Comparison of ENCODE assay signal across 12 mouse cellular contexts in the genomic region with DNA sequence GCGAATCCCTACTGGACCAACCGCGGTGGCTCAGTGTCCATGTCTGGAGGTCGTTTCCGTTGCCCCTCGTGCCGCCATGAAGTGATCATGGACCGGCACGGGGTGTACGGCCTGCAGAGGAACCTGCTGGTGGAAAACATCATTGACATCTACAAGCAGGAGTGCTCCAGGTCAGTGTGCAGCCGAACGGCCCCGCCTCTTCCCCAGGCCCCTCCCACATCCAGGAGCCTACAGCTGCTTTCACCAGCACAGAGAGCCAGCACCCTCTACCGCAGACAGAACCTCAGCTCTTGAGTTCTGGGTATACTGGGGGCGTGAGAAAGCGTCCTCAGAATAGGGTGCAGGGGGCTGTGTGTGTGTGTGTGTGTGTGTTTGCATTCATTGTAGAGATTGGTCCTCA. TPM values are rescaled to one million over a fixed set of nuclear protein-coding genes. Genes with fewer than 3 reads are reported as not detected.
DNase-seq lines count a peak whose midpoint lies in the region; ATAC-seq and TF ChIP-seq lines count a peak whose summit lies in the region.
"Had no signal": no experiment of that assay in that cellular context is flagged by ENCODE, and none has a peak within 500 bp of the region (broad histone marks: within the 10 kb centered on the region; RNA-seq: fewer than 3 reads in every experiment).

No protein-coding gene starts in this region.

- peak overlapping the region; percentile 71 for H3K4me2 ChIP-seq in heart, embryonic 16.5 days (ENCODE audit: low read depth, low read length)
- no peak overlapping the region for H3K4me2 ChIP-seq in forebrain, postnatal 0 days (ENCODE audit: low read depth)

- 29% methylated on average over 16 of the region's 16 CpGs for WGBS in heart, embryonic 16.5 days
- 49% methylated on average over 16 of the region's 16 CpGs for WGBS in forebrain, postnatal 0 days

- peak; percentile 51 to 56 for DNase-seq in heart, adult 18-20 months
- no peak for DNase-seq in heart, postnatal 25 days (ENCODE audit: low spot score)
- no peak for DNase-seq in ES-E14 (ENCODE audit: low read depth, low spot score)
- peak; percentile 46 for DNase-seq in lung, postnatal 36 days
- DNase-seq in cerebellum, postnatal 14 days: no peak
- no peak for DNase-seq in cerebellum, adult 18-20 months
- no peak for DNase-seq in forebrain, postnatal 0 days
- DNase-seq: right cerebral cortex, postnatal 25 days had no signal

- intact Hi-C loops in heart, postnatal 25 days (cut with DNase I): loop anchor here (2.0 to 5.0 kb wide), 2 partner anchors 24 to 41 kb away; no protein-coding TSS in a partner anchor

- in situ Hi-C loops in ES-E14 (cut with MboI; ENCODE audit: low sequenced_read_pairs in 2 of 2, unreplicated experiment in 2 of 2): no loop called here

- ATAC-seq in heart, embryonic 16.5 days (replicated peaks; ENCODE audit: extremely low read depth, insufficient read depth, low FRiP score): peak; percentile 21; the same call in 1 of the 2 replicates
- no peak for ATAC-seq in forebrain, postnatal 0 days
- ATAC-seq: midbrain, embryonic 16.5 days had no signal

- H3K4me3 ChIP-seq in ES-E14 (ENCODE audit: insufficient read depth in 1 of 2, low read depth in 1 of 2, low read length in 2 of 2, poor library complexity in 1 of 2, severe bottlenecking in 1 of 2): peak overlapping the region in 1 of 2 experiments; percentile 40; a peak in 2 of 4 replicates
- H3K4me3 ChIP-seq in heart, embryonic 16.5 days (ENCODE audit: low read length): peak overlapping the region; percentile 59
- no peak overlapping the region for H3K4me3 ChIP-seq in forebrain, postnatal 0 days (ENCODE audit: low read depth, low read length)

- no peaks in the 10 kb centered on the region for H3K27me3 ChIP-seq in heart, embryonic 16.5 days (ENCODE audit: control insufficient read depth, insufficient read depth, low read length)
- H3K27me3 ChIP-seq in forebrain, postnatal 0 days (ENCODE audit: insufficient read depth, low read length): no peaks in the 10 kb centered on the region

- no peak for TF ChIP-seq CTCF in forebrain, postnatal 0 days (IDR thresholded peaks at IDR 0.05; ENCODE audit: low read depth)

- H3K9me3 ChIP-seq in ES-E14 (ENCODE audit: control insufficient read depth, insufficient read depth, low read depth, low read length): no peaks in the 10 kb centered on the region
- peaks cover 4% of the 10 kb centered on the region for H3K9me3 ChIP-seq in heart, embryonic 16.5 days (replicated peaks; ENCODE audit: control insufficient read depth, low read length)
- no peaks in the 10 kb centered on the region for H3K9me3 ChIP-seq in forebrain, postnatal 0 days (ENCODE audit: low read length)

- peaks cover 3 to 23% of the 10 kb centered on the region in 2 experiments for H3K4me1 ChIP-seq in ES-E14 (ENCODE audit: control insufficient read depth in 2 of 2, insufficient read depth in 2 of 2, low read length in 2 of 2, poor library complexity in 1 of 2)
- H3K4me1 ChIP-seq in heart, embryonic 16.5 days (ENCODE audit: control insufficient read depth, insufficient read depth, low read length): peaks cover 32% of the 10 kb centered on the region
- H3K4me1 ChIP-seq in forebrain, postnatal 0 days (ENCODE audit: insufficient read depth): no peaks in the 10 kb centered on the region

- H3K27ac ChIP-seq in ES-E14 (ENCODE audit: insufficient read depth, low read depth, low read length, poor library complexity, severe bottlenecking): no peak overlapping the region
- peak overlapping the region; percentile 96 for H3K27ac ChIP-seq in heart, embryonic 16.5 days (ENCODE audit: low read length)
- H3K27ac ChIP-seq in forebrain, postnatal 0 days (ENCODE audit: low read depth, low read length): no peak overlapping the region

- no peaks in the 10 kb centered on the region for H3K36me3 ChIP-seq in ES-E14 (ENCODE audit: control insufficient read depth, insufficient read depth, low read length, poor library complexity, severe bottlenecking)
- H3K36me3 ChIP-seq in heart, embryonic 16.5 days (ENCODE audit: control insufficient read depth, insufficient read depth): peaks cover 12% of the 10 kb centered on the region
- no peaks in the 10 kb centered on the region for H3K36me3 ChIP-seq in forebrain, postnatal 0 days (ENCODE audit: insufficient read depth)

- peak overlapping the region; percentile 9; the same call in 1 of the 2 replicates for H3K9ac ChIP-seq in ES-E14 (ENCODE audit: insufficient read depth, low read depth, low read length, poor library complexity, severe bottlenecking)
- H3K9ac ChIP-seq in heart, embryonic 16.5 days (ENCODE audit: low read length): peak overlapping the region; percentile 78
- no peak overlapping the region for H3K9ac ChIP-seq in forebrain, postnatal 0 days

TF ChIP-seq in ES-E14, 5 proteins besides CTCF, POLR2A, EP300 and RAD21:
- TF ChIP-seq CHD2 (IDR thresholded peaks at IDR 0.05; ENCODE audit: low read depth, low read length): no peak
- no peak for TF ChIP-seq ZNF384 (IDR thresholded peaks at IDR 0.05; ENCODE audit: low read depth, low read length)
- TF ChIP-seq MAFK (IDR thresholded peaks at IDR 0.05; ENCODE audit: insufficient read depth, low read depth, low read length): no peak
- no peak for TF ChIP-seq ZC3H11A (IDR thresholded peaks at IDR 0.05; ENCODE audit: borderline replicate concordance, low read depth, low read length)
- no peak for TF ChIP-seq HCFC1 (IDR thresholded peaks at IDR 0.05; ENCODE audit: borderline replicate concordance, insufficient read depth, low read length)

RNA-seq across cellular contexts. Expression of a gene that starts 1.5 kb away (rescaled TPM):
- total RNA-seq in heart, adult 18-20 months (2021): 100 to 1,000 TPM; 195 to 199 TPM
- 100 to 1,000 TPM; 215 to 229 TPM for total RNA-seq in heart, postnatal 25 days (2021)
- 3.5 and 4.3 TPM in 2 replicates for total RNA-seq in ES-E14 (2012; rRNA removed)
- polyA plus RNA-seq in heart, embryonic 16.5 days (2015; fragmentation: Nextera tagmentation; extraction: Ambion mirVana): 175 and 177 TPM in 2 replicates
- 1.3 and 1.5 TPM in 2 replicates for total RNA-seq in forebrain, postnatal 0 days (2014; rRNA removed)
- 0.18 and 0.31 TPM in 2 replicates for polyA plus RNA-seq in forebrain, postnatal 0 days (2015; fragmentation: Nextera tagmentation; extraction: Ambion mirVana)
- polyA plus RNA-seq: liver, adult 2 months had no signal

RNA-seq across cellular contexts. Expression of a gene that starts 26.6 kb away (rescaled TPM):
- total RNA-seq in heart, adult 18-20 months (2021): under 1 TPM; 0.30 to 0.72 TPM
- total RNA-seq in heart, postnatal 25 days (2021): under 1 TPM; 0.31 to 0.36 TPM
- total RNA-seq in ES-E14 (2012; rRNA removed): 23.5 and 24.3 TPM in 2 replicates
- polyA plus RNA-seq in heart, embryonic 16.5 days (2015; fragmentation: Nextera tagmentation; extraction: Ambion mirVana): 0.21 and 0.42 TPM in 2 replicates
- total RNA-seq in forebrain, postnatal 0 days (2014; rRNA removed): 0.08 TPM in 1 of 2 replicates, not detected in the other
- 0.15 and 0.28 TPM in 2 replicates for polyA plus RNA-seq in forebrain, postnatal 0 days (2015; fragmentation: Nextera tagmentation; extraction: Ambion mirVana)
- polyA plus RNA-seq: C2C12; liver, adult 2 months had no signal

RNA-seq across cellular contexts. Expression of a gene that starts 28.7 kb away (rescaled TPM):
- 1 to 10 TPM; 4.8 to 8.0 TPM for total RNA-seq in heart, adult 18-20 months (2021)
- total RNA-seq in heart, postnatal 25 days (2021): 1 to 10 TPM; 5.8 to 8.4 TPM
- total RNA-seq in ES-E14 (2012; rRNA removed): 12.6 and 13.2 TPM in 2 replicates
- polyA plus RNA-seq in heart, embryonic 16.5 days (2015; fragmentation: Nextera tagmentation; extraction: Ambion mirVana): 13.0 and 13.9 TPM in 2 replicates
- total RNA-seq in forebrain, postnatal 0 days (2014; rRNA removed): 42.2 and 43.8 TPM in 2 replicates
- polyA plus RNA-seq in forebrain, postnatal 0 days (2015; fragmentation: Nextera tagmentation; extraction: Ambion mirVana): 21.7 and 28.9 TPM in 2 replicates

Comparison
In these comparisons a context has a peak if more than half of its experiments do, and no peak if none do; other contexts are left out.
1. DNase-seq: peak in heart, adult 18-20 months (2 of 2) and lung, postnatal 36 days (single experiment); none in heart, postnatal 25 days (single experiment), ES-E14 (single experiment), cerebellum, postnatal 14 days (0 of 2), cerebellum, adult 18-20 months (0 of 2) and forebrain, postnatal 0 days (single experiment).
2. RNA of a gene that starts 1.5 kb away (total RNA-seq): 215 to 229 TPM in heart, postnatal 25 days and 195 to 199 TPM in heart, adult 18-20 months; 3.5 to 4.3 TPM in ES-E14 and 1.3 to 1.5 TPM in forebrain, postnatal 0 days; every median in the first group is over 10 times any median in the second.
3. RNA of a gene that starts 26.6 kb away (total RNA-seq): 23.5 to 24.3 TPM in ES-E14; 0.30 to 0.72 TPM in heart, adult 18-20 months, 0.31 to 0.36 TPM in heart, postnatal 25 days and 0.08 TPM in forebrain, postnatal 0 days; every median in the first group is over 10 times any median in the second.